Mouse (Mus musculus): ENCODE measurements around the gene Rad9b.
A peak's percentile ranks its signal among the peaks of the same experiment; 100 is the strongest.

Rad9b gene

GRCm38 (mm10) chr5:122284183-122285028, 69.6 kb downstream of the Rad9b start, which contains the start of gene Pptc7:
TSS of gene Pptc7 (plus strand) at chr5:122284365.
- peak; percentile 73 to 95 for DNase-seq (ENCODE audit: low spot score in 2 of 2)

GRCm38 (mm10) chr5:122283828-122284182, 70.2 kb downstream of the Rad9b start:
- DNase-seq (ENCODE audit: low spot score in 2 of 2): no peak

- DNase-seq (ENCODE audit: low spot score in 2 of 2): no peak
Observed at GRCm38 (mm10) chr5:122280827-122281462, 73.1 kb downstream of the Rad9b start.

GRCm38 (mm10) chr5:122280422-122280826, 73.6 kb downstream of the Rad9b start:
- no peak for DNase-seq (ENCODE audit: low spot score in 2 of 2)

GRCm38 (mm10) chr5:122279799-122280421, 74.1 kb downstream of the Rad9b start:
- no peak for DNase-seq (ENCODE audit: low spot score in 2 of 2)

GRCm38 (mm10) chr5:122278946-122279345, 75.1 kb downstream of the Rad9b start:
- DNase-seq (ENCODE audit: low spot score in 2 of 2): no peak

GRCm38 (mm10) chr5:122274785-122275184, 79.2 kb downstream of the Rad9b start:
- DNase-seq (ENCODE audit: low spot score in 2 of 2): no peak
